Mouse (Mus musculus): ENCODE results near the gene Cct7. TPM values are rescaled to one million over a fixed set of nuclear protein-coding genes. Genes with fewer than 3 reads are reported as not detected.

Cct7 gene
- total and polyA plus RNA-seq, 2 experiments = 76.2 to 115 TPM

DNA sequence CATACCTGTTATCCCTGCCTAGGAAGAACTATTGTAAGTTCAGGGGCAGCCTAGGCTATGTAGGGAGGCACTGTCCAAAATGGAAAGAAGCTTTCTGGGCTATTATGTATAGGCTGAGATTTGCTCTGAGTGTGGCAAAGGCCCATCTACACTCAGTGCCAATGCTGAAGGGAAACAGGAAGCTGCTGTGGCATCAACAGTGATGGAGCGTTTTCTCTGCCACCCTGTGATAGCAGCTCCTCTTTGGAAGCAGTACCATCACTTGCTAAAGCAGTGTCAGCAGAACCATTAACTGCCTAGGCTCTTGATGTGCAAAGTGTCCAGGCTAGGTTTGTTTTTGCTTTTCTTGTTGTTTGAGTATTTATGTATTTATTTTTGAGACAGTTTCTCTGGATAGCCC is 15.1 kb upstream of the Cct7 start:
- H3K36me3 ChIP-seq (ENCODE audit: control insufficient read depth, insufficient read depth, low read length) = 0 out of 2 replicates have a peak, but pooled peaks cover 2% of the 10 kb centered on the region
- WGBS = 74% methylated on average over 1 of the region's 1 CpGs
- peaks cover 5% of the 10 kb centered on the region; the same call in 1 of the 2 replicates for H3K4me1 ChIP-seq (ENCODE audit: control insufficient read depth, insufficient read depth, low read length)
- TF ChIP-seq POLR2A (IDR thresholded peaks at IDR 0.05; ENCODE audit: extremely low read depth, insufficient read depth, low read length) (no peak), CTCF (IDR thresholded peaks at IDR 0.05; ENCODE audit: low read depth, low read length) (no peak)
- H3K79me2 ChIP-seq (ENCODE audit: control insufficient read depth, insufficient read depth, low read length) = peaks cover 5% of the 10 kb centered on the region; the same call in 1 of the 2 replicates
- no peak overlapping the region for H3K27ac ChIP-seq (replicated peaks; ENCODE audit: insufficient read depth, low read depth, low read length)
- no peaks in the 10 kb centered on the region for H3K27me3 ChIP-seq (ENCODE audit: control insufficient read depth, insufficient read depth, low read length)
- H3K9ac ChIP-seq (ENCODE audit: low read depth, low read length) = no peak overlapping the region
- DNase-seq (ENCODE audit: extremely low read depth, low read depth, low spot score) = no peak
- no peak overlapping the region for H3K4me3 ChIP-seq (ENCODE audit: insufficient read depth, low read depth, low read length)

DNA sequence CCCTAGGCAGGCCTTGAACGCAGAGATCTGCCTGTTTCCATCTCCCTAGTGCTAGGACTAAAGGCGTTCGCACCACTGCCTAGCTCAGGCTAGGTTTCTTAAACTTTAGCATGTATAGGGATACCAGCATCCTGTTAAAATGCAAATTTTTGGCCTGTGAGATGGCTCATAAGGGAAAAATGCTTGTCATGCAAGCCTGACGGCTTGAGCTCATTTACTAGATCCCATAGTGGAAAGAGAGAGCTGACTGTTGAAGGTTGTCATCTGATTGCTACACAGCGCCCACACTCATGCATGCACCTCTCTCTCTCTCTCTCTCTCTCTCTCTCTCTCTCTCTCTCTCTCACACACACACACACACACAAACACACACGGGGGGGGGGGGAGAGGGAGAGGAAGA is 14.7 kb upstream of the Cct7 start:
- Histone ChIP-seq H3K27ac (replicated peaks; ENCODE audit: insufficient read depth, low read depth, low read length) (no peak overlapping the region), H3K79me2 (ENCODE audit: control insufficient read depth, insufficient read depth, low read length) (peaks cover 5% of the 10 kb centered on the region; the same call in 1 of the 2 replicates), H3K4me3 (ENCODE audit: insufficient read depth, low read depth, low read length) (no peak overlapping the region), H3K27me3 (ENCODE audit: control insufficient read depth, insufficient read depth, low read length) (no peaks in the 10 kb centered on the region), H3K36me3 (ENCODE audit: control insufficient read depth, insufficient read depth, low read length) (0 out of 2 replicates have a peak, but pooled peaks cover 2% of the 10 kb centered on the region), H3K9ac (ENCODE audit: low read depth, low read length) (no peak overlapping the region), H3K4me1 (ENCODE audit: control insufficient read depth, insufficient read depth, low read length) (peaks cover 3% of the 10 kb centered on the region; the same call in 1 of the 2 replicates)
- 85% methylated on average over 6 of the region's 6 CpGs for WGBS
- TF ChIP-seq CTCF (IDR thresholded peaks at IDR 0.05; ENCODE audit: low read depth, low read length) (no peak), POLR2A (IDR thresholded peaks at IDR 0.05; ENCODE audit: extremely low read depth, insufficient read depth, low read length) (no peak)
- no peak for DNase-seq (ENCODE audit: extremely low read depth, low read depth, low spot score)

DNA sequence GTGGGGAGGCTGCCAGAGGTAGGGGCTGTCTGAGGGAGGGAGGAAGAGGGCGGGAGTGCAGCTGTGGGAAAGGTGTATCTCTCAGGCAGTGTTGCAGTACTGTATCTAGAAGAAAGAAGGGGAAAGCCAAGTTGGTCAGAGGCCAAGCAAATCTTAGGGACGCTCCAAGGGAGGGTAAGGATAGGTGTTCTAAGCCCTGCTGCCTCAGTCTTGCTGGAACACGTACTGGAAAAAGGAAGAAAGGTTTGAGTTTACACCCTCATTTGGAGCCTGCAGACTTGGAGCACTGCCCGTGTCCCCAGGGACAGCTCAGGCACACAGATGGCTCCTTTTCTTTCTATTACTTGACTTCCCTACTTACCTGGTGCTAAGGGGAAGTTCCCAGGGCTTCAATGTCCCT is 10.2 kb upstream of the Cct7 start:
- WGBS = over 99% methylated on average over 4 of the region's 4 CpGs
- Histone ChIP-seq H3K36me3 (ENCODE audit: control insufficient read depth, insufficient read depth, low read length) (peaks cover 2% of the 10 kb centered on the region; the same call in 1 of the 2 replicates), H3K27me3 (ENCODE audit: control insufficient read depth, insufficient read depth, low read length) (no peaks in the 10 kb centered on the region), H3K4me1 (ENCODE audit: control insufficient read depth, insufficient read depth, low read length) (no peaks in the 10 kb centered on the region), H3K79me2 (ENCODE audit: control insufficient read depth, insufficient read depth, low read length) (no peaks in the 10 kb centered on the region; the same call in 1 of the 2 replicates), H3K9ac (ENCODE audit: low read depth, low read length) (no peak overlapping the region), H3K27ac (replicated peaks; ENCODE audit: insufficient read depth, low read depth, low read length) (no peak overlapping the region), H3K4me3 (ENCODE audit: insufficient read depth, low read depth, low read length) (no peak overlapping the region)
- no peak for DNase-seq (ENCODE audit: extremely low read depth, low read depth, low spot score)
- no peak for TF ChIP-seq CTCF (IDR thresholded peaks at IDR 0.05; ENCODE audit: low read depth, low read length)
- TF ChIP-seq POLR2A (IDR thresholded peaks at IDR 0.05; ENCODE audit: extremely low read depth, insufficient read depth, low read length) = no peak

DNA sequence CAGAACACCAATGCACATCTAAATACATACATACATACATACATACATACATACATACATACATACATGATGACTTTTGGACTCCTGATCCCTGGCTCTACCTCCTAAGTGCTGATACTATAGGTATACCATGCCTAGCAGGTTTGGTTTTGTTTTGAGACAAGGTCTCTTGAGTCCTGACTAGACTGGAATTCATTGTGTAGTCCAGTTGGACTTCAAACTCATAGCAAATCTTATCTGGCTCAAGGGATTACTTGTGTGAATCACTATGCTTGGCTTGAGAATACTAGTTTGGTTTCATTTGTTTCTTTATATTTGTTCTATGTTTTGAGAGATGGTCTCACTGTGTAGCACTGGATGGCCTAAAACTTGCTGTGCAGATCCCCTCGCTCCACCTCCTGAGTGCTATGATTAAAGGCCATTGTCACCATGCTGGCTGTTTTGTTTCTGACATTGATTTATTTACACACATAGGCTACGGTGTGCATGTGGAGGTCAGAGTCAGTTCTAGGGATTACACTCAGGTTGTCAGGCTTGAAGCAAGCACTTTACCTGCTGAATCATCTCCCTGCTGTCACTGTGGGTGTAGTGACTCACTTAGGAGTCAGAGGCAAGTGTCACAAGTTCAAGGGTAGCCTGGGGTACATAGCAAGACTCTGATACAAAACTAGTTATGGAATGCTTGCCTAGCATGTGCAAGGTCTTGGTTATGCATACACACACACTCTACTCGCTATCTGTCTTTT is 7.7 kb upstream of the Cct7 start:
- H3K36me3 ChIP-seq (ENCODE audit: control insufficient read depth, insufficient read depth, low read length) = peaks cover 2% of the 10 kb centered on the region; the same call in 1 of the 2 replicates
- DNase-seq (ENCODE audit: extremely low read depth, low read depth, low spot score) = no peak
- TF ChIP-seq POLR2A (IDR thresholded peaks at IDR 0.05; ENCODE audit: extremely low read depth, insufficient read depth, low read length) = no peak
- no peak for TF ChIP-seq CTCF (IDR thresholded peaks at IDR 0.05; ENCODE audit: low read depth, low read length)
- WGBS = 58% methylated on average over 3 of the region's 3 CpGs
- H3K27ac ChIP-seq (replicated peaks; ENCODE audit: insufficient read depth, low read depth, low read length) = no peak overlapping the region
- no peak overlapping the region for H3K4me3 ChIP-seq (ENCODE audit: insufficient read depth, low read depth, low read length)
- no peaks in the 10 kb centered on the region; the same call in 1 of the 2 replicates for H3K79me2 ChIP-seq (ENCODE audit: control insufficient read depth, insufficient read depth, low read length)
- no peak overlapping the region for H3K9ac ChIP-seq (ENCODE audit: low read depth, low read length)
- H3K4me1 ChIP-seq (ENCODE audit: control insufficient read depth, insufficient read depth, low read length) = no peaks in the 10 kb centered on the region
- H3K27me3 ChIP-seq (ENCODE audit: control insufficient read depth, insufficient read depth, low read length) = no peaks in the 10 kb centered on the region

DNA sequence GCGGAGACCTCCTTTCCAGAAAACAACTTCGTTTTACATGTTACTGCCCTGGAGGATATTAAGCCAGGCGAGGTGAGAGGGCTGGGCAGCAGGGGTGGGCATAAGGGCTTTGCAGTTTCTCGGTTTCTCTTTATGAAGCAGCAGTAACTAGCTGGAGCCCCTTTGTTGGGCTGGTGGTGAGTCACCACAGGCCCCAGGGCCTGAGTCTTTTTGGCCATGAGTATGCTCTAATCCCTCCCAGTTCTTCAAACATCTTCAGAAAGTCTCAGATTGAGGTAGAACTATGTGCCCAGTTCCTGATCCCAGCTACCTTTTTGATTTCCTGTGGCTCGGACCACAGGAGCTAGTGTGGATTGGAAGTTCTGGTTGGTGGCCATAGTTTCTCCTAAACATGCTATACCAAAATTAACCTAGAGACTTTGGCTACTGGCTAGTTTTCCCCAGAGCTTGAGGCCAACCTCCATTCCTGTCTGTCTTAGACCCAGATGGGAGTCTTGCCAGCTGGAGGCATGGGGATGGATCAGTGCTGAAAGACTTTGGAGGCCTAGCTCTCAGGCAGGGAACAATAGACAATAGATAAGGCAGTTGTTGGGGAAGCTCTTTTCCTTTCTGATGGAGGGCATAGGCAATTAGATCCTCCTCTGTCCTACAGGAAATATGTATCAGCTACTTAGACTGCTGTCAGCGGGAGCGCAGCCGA is 6.9 kb upstream of the Cct7 start:
- Histone ChIP-seq H3K9ac (ENCODE audit: low read depth, low read length) (no peak overlapping the region), H3K4me1 (ENCODE audit: control insufficient read depth, insufficient read depth, low read length) (no peaks in the 10 kb centered on the region), H3K27ac (replicated peaks; ENCODE audit: insufficient read depth, low read depth, low read length) (no peak overlapping the region), H3K27me3 (ENCODE audit: control insufficient read depth, insufficient read depth, low read length) (no peaks in the 10 kb centered on the region), H3K79me2 (ENCODE audit: control insufficient read depth, insufficient read depth, low read length) (no peaks in the 10 kb centered on the region; the same call in 1 of the 2 replicates), H3K36me3 (ENCODE audit: control insufficient read depth, insufficient read depth, low read length) (peaks cover 2% of the 10 kb centered on the region; the same call in 1 of the 2 replicates), H3K4me3 (ENCODE audit: insufficient read depth, low read depth, low read length) (no peak overlapping the region)
- WGBS = 93% methylated on average over 8 of the region's 8 CpGs
- TF ChIP-seq CTCF (IDR thresholded peaks at IDR 0.05; ENCODE audit: low read depth, low read length) = no peak
- no peak for TF ChIP-seq POLR2A (IDR thresholded peaks at IDR 0.05; ENCODE audit: extremely low read depth, insufficient read depth, low read length)
- no peak for DNase-seq (ENCODE audit: extremely low read depth, low read depth, low spot score)

Data from liver, adult 2 months (tissue).